Mouse (Mus musculus): ENCODE results near the gene Sim1. TPM values are rescaled to one million over a fixed set of nuclear protein-coding genes. Genes with fewer than 3 reads are reported as not detected.

Sim1 gene
- total and polyA plus RNA-seq, 2 experiments from 2014 or later, result 0.09 to 0.52 TPM

GRCm38 (mm10) chr10:50910861-50911410 is 16.4 kb downstream of the Sim1 start:
- Histone ChIP-seq H3K36me3 (ENCODE audit: insufficient read depth, low read length) (no peaks in the 10 kb centered on the region), H3K9me3 (ENCODE audit: low read length) (no peaks in the 10 kb centered on the region; the same call in 1 of the 2 replicates), H3K4me1 (ENCODE audit: insufficient read depth, low read length) (no peaks in the 10 kb centered on the region; the same call in 1 of the 2 replicates), H3K27ac (no peak overlapping the region), H3K4me2 (ENCODE audit: low read depth, low read length) (peak overlapping the region; percentile 33), H3K9ac (replicated peaks; ENCODE audit: low read length) (no peak overlapping the region), H3K4me3 (ENCODE audit: low read length) (peak overlapping the region; percentile 10; the same call in 1 of the 2 replicates), H3K27me3 (ENCODE audit: insufficient read depth, low read length) (peaks cover 68% of the 10 kb centered on the region)
- ATAC-seq (peak; percentile 56; the same call in 1 of the 2 replicates), DNase-seq (ENCODE audit: low spot score) (no peak)
- WGBS, result 3% methylated on average over 12 of the region's 12 CpGs
- TF ChIP-seq CTCF (IDR thresholded peaks at IDR 0.05; ENCODE audit: low read depth), result no peak

GRCm38 (mm10) chr10:50915607-50916006 is 21.1 kb downstream of the Sim1 start:
- H3K36me3 ChIP-seq (ENCODE audit: insufficient read depth, low read length), result no peaks in the 10 kb centered on the region
- WGBS, result 59% methylated on average over 2 of the region's 2 CpGs
- ATAC-seq (no peak), DNase-seq (ENCODE audit: low spot score) (no peak)
- H3K27me3 ChIP-seq (ENCODE audit: insufficient read depth, low read length), result peaks cover 22% of the 10 kb centered on the region
- no peak overlapping the region for H3K9ac ChIP-seq (replicated peaks; ENCODE audit: low read length)
- TF ChIP-seq CTCF (IDR thresholded peaks at IDR 0.05; ENCODE audit: low read depth), result peak; percentile 46
- no peaks in the 10 kb centered on the region; the same call in 1 of the 2 replicates for H3K9me3 ChIP-seq (ENCODE audit: low read length)
- no peaks in the 10 kb centered on the region; the same call in 1 of the 2 replicates for H3K4me1 ChIP-seq (ENCODE audit: insufficient read depth, low read length)
- H3K4me2 ChIP-seq (ENCODE audit: low read depth, low read length), result no peak overlapping the region
- no peak overlapping the region for H3K27ac ChIP-seq
- no peak overlapping the region for H3K4me3 ChIP-seq (ENCODE audit: low read length)

GRCm38 (mm10) chr10:50929281-50929680 is 34.7 kb downstream of the Sim1 start:
- Histone ChIP-seq H3K9me3 (ENCODE audit: low read length) (no peaks in the 10 kb centered on the region), H3K27ac (no peak overlapping the region), H3K27me3 (ENCODE audit: insufficient read depth, low read length) (no peaks in the 10 kb centered on the region), H3K36me3 (ENCODE audit: insufficient read depth, low read length) (no peaks in the 10 kb centered on the region), H3K4me3 (ENCODE audit: low read length) (no peak overlapping the region), H3K4me2 (ENCODE audit: low read depth, low read length) (no peak overlapping the region), H3K4me1 (ENCODE audit: insufficient read depth, low read length) (no peaks in the 10 kb centered on the region), H3K9ac (replicated peaks; ENCODE audit: low read length) (no peak overlapping the region)
- 46% methylated on average over 5 of the region's 5 CpGs for WGBS
- ATAC-seq, result no peak
- TF ChIP-seq CTCF (IDR thresholded peaks at IDR 0.05; ENCODE audit: low read depth), result no peak
- no peak for DNase-seq (ENCODE audit: low spot score)

GRCm38 (mm10) chr10:50935673-50936072 is 41.1 kb downstream of the Sim1 start:
- no peaks in the 10 kb centered on the region for H3K9me3 ChIP-seq (ENCODE audit: low read length)
- no peak for TF ChIP-seq CTCF (IDR thresholded peaks at IDR 0.05; ENCODE audit: low read depth)
- no peak overlapping the region for H3K4me3 ChIP-seq (ENCODE audit: low read length)
- H3K36me3 ChIP-seq (ENCODE audit: insufficient read depth, low read length), result no peaks in the 10 kb centered on the region
- no peak for ATAC-seq
- no peaks in the 10 kb centered on the region for H3K27me3 ChIP-seq (ENCODE audit: insufficient read depth, low read length)
- H3K4me1 ChIP-seq (ENCODE audit: insufficient read depth, low read length), result no peaks in the 10 kb centered on the region
- no peak overlapping the region for H3K27ac ChIP-seq
- no peak overlapping the region for H3K9ac ChIP-seq (replicated peaks; ENCODE audit: low read length)
- no peak overlapping the region for H3K4me2 ChIP-seq (ENCODE audit: low read depth, low read length)
- DNase-seq (ENCODE audit: low spot score), result no peak

- Histone ChIP-seq H3K4me2 (ENCODE audit: low read depth, low read length) (no peak overlapping the region), H3K9me3 (ENCODE audit: low read length) (no peaks in the 10 kb centered on the region), H3K9ac (replicated peaks; ENCODE audit: low read length) (no peak overlapping the region), H3K4me3 (ENCODE audit: low read length) (no peak overlapping the region), H3K4me1 (ENCODE audit: insufficient read depth, low read length) (no peaks in the 10 kb centered on the region), H3K27me3 (ENCODE audit: insufficient read depth, low read length) (no peaks in the 10 kb centered on the region), H3K27ac (no peak overlapping the region), H3K36me3 (ENCODE audit: insufficient read depth, low read length) (no peaks in the 10 kb centered on the region)
- no peak for TF ChIP-seq CTCF (IDR thresholded peaks at IDR 0.05; ENCODE audit: low read depth)
- DNase-seq (ENCODE audit: low spot score) (no peak), ATAC-seq (no peak)
- 68% methylated on average over 1 of the region's 1 CpGs for WGBS
These were observed 79.1 kb downstream of the Sim1 start for GRCm38 (mm10) chr10:50973625-50974024.

GRCm38 (mm10) chr10:50981849-50982248 is 87.3 kb downstream of the Sim1 start:
- WGBS, result 83% methylated on average over 3 of the region's 3 CpGs
- H3K9ac ChIP-seq (replicated peaks; ENCODE audit: low read length), result no peak overlapping the region
- no peaks in the 10 kb centered on the region for H3K36me3 ChIP-seq (ENCODE audit: insufficient read depth, low read length)
- H3K4me2 ChIP-seq (ENCODE audit: low read depth, low read length), result no peak overlapping the region
- H3K4me1 ChIP-seq (ENCODE audit: insufficient read depth, low read length), result no peaks in the 10 kb centered on the region
- no peaks in the 10 kb centered on the region for H3K27me3 ChIP-seq (ENCODE audit: insufficient read depth, low read length)
- ATAC-seq (no peak), DNase-seq (ENCODE audit: low spot score) (no peak)
- no peak for TF ChIP-seq CTCF (IDR thresholded peaks at IDR 0.05; ENCODE audit: low read depth)
- H3K27ac ChIP-seq, result no peak overlapping the region
- no peak overlapping the region for H3K4me3 ChIP-seq (ENCODE audit: low read length)
- no peaks in the 10 kb centered on the region for H3K9me3 ChIP-seq (ENCODE audit: low read length)

GRCm38 (mm10) chr10:50983620-50984019 is 89.1 kb downstream of the Sim1 start:
- no peak for TF ChIP-seq CTCF (IDR thresholded peaks at IDR 0.05; ENCODE audit: low read depth)
- H3K4me3 ChIP-seq (ENCODE audit: low read length), result no peak overlapping the region
- no peak for DNase-seq (ENCODE audit: low spot score)
- H3K9me3 ChIP-seq (ENCODE audit: low read length), result no peaks in the 10 kb centered on the region
- no peaks in the 10 kb centered on the region for H3K36me3 ChIP-seq (ENCODE audit: insufficient read depth, low read length)
- no peak overlapping the region for H3K4me2 ChIP-seq (ENCODE audit: low read depth, low read length)
- no peak for ATAC-seq
- no peaks in the 10 kb centered on the region for H3K4me1 ChIP-seq (ENCODE audit: insufficient read depth, low read length)
- no peak overlapping the region for H3K9ac ChIP-seq (replicated peaks; ENCODE audit: low read length)
- WGBS, result 94% methylated on average over 4 of the region's 4 CpGs
- H3K27ac ChIP-seq, result no peak overlapping the region
- no peaks in the 10 kb centered on the region for H3K27me3 ChIP-seq (ENCODE audit: insufficient read depth, low read length)

All from hindbrain, postnatal 0 days (tissue).